Mouse (Mus musculus) liver, embryonic 18 days (tissue): Measurements from ENCODE around the gene Kcng3. TPM values are rescaled to one million over a fixed set of nuclear protein-coding genes. Genes with fewer than 3 reads are reported as not detected.

Experiments used
- polyA plus RNA-seq: library from polyadenylated mRNA; depleted of rRNA; stranded (reverse); fragments of >200 nt; gene quantifications from 2 replicates; pipeline ENCODE4 v1.2.3, GENCODE M21; 2012; rRNA removed

Kcng3 gene
- 0.07 and 0.16 TPM in 2 replicates for polyA plus RNA-seq

DNA sequence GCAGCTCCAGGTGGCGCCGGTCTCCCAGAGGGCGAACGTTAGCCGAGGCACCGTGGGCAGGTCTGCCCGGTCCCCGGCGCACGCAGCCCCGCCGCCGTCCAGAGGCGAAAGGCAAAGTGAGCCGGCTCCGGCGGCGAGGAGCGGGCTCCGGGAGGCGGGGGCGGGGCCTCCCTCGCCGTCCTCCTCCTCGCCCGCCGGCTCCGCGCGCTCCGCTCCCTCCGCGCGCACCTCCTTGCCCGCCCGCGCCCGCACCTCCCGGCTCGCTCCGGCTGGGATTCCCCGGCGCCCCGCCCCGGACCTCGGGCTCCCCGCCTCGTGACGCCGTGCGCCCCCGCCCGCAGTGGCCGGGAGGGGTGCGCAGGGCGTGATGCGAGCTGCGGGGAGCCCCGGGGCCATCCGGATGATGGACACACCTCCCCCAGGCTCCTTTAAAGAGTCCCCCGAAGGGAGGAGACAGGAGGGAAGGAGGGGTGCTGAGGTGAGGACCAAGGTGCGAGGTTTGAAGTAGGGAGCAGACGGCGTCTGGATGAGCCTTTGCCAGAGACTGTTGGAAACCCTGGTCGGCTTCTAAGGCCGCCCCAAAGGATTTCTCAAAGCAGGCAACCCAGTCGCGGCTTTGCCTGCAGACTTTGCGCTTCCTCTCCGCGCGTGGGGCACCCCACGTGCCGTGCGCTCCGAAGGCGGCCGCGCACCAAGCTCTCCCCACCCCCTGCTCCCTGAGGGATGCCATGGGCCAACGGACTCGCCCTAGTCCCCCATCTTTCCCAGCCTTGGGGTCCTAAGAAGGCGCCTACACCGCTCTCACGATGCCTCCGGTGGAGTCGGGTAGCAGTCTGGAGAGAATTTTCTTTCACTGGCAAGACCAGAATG, at the start of gene Kcng3:
Gene Kcng3 (minus strand): TSS at position 113 of the 870 bp plus-strand sequence.

Other genes with a start within 250 kb of the Kcng3 start
- gene Cox7a2l, start 114.6 kb downstream of the Kcng3 start, polyA plus RNA-seq = 110 and 120 TPM in 2 replicates
- gene Mta3, start 74.3 kb upstream of the Kcng3 start, polyA plus RNA-seq = 31.7 and 33.0 TPM in 2 replicates
- 72.1 and 98.8 TPM in 2 replicates for gene Haao, start 216.1 kb upstream of the Kcng3 start, polyA plus RNA-seq